Mouse (Mus musculus) forebrain, embryonic 12.5 days (tissue): ENCODE results near the gene 1190002N15Rik. TPM values are rescaled to one million over a fixed set of nuclear protein-coding genes. Genes with fewer than 3 reads are reported as not detected.

Experiments used
- ATAC-seq: fragments of 200-750 bp; cut with Nextera tagmentation; 2 replicates; pipeline ENCODE4 v1.8.0; 2017; ENCODE audit warnings: moderate TSS enrichment; ENCODE audit not compliant: low FRiP score
- H3K27ac ChIP-seq: fragments of 300-500 bp; sonication (generic); 2 replicates; pipeline ENCODE4 v1.5.1; 2016; ENCODE audit warnings: mild to moderate bottlenecking
- H3K27me3 ChIP-seq: fragments of 300-500 bp; sonication (generic); 2 replicates; pipeline ENCODE4 v1.6.1; 2016; ENCODE audit warnings: mild to moderate bottlenecking
- H3K36me3 ChIP-seq: fragments of 300-500 bp; sonication (generic); replicated peaks from 2 replicates; pipeline ENCODE4 v1.6.1; 2016; ENCODE audit warnings: mild to moderate bottlenecking
- H3K4me1 ChIP-seq: fragments of 300-500 bp; sonication (generic); 2 replicates; pipeline ENCODE4 v1.6.1; 2016
- H3K4me2 ChIP-seq: fragments of 300-500 bp; sonication (generic); 2 replicates; pipeline ENCODE4 v1.6.1; 2016; ENCODE audit warnings: mild to moderate bottlenecking, moderate library complexity
- H3K4me3 ChIP-seq: fragments of 300-500 bp; sonication (generic); replicated peaks from 2 replicates; pipeline ENCODE4 v1.5.1; 2016; ENCODE audit warnings: mild to moderate bottlenecking
- H3K9ac ChIP-seq: fragments of 300-500 bp; sonication (generic); 2 replicates; pipeline ENCODE4 v1.6.1; 2016; ENCODE audit warnings: mild to moderate bottlenecking
- H3K9me3 ChIP-seq: fragments of 300-500 bp; sonication (generic); 2 replicates; pipeline ENCODE4 v1.6.1; 2016
- WGBS: fragments of 180-500 bp; shearing (Covaris S2); methylation state at CpG from one replicate; pipeline ENCODE4 v1.1.7; 2016; 5-methylcytosine and 5-hydroxymethylcytosine counted together
- polyA plus RNA-seq: library from polyadenylated mRNA; unstranded; fragments of >200 nt; fragmentation: Nextera tagmentation; extraction: Ambion mirVana; gene quantifications from 2 replicates; pipeline ENCODE4 v1.2.1, GENCODE M21; 2016

1190002N15Rik gene
- polyA plus RNA-seq, 1 experiment from 2014 or later, result 11.1 TPM

- Histone ChIP-seq H3K36me3 (no peaks in the 10 kb centered on the region), H3K4me2 (no peak overlapping the region), H3K4me1 (no peaks in the 10 kb centered on the region), H3K4me3 (no peak overlapping the region), H3K9ac (no peak overlapping the region), H3K27me3 (no peaks in the 10 kb centered on the region), H3K9me3 (no peaks in the 10 kb centered on the region), H3K27ac (no peak overlapping the region)
- ATAC-seq, result no peak
Observed at GRCm38 (mm10) chr9:94511139-94511538, 26.7 kb downstream of the 1190002N15Rik start.

GRCm38 (mm10) chr9:94506980-94507379, 30.9 kb downstream of the 1190002N15Rik start:
- Histone ChIP-seq H3K4me2 (no peak overlapping the region), H3K27me3 (no peaks in the 10 kb centered on the region), H3K4me1 (no peaks in the 10 kb centered on the region), H3K9ac (no peak overlapping the region), H3K9me3 (no peaks in the 10 kb centered on the region), H3K4me3 (no peak overlapping the region), H3K36me3 (no peaks in the 10 kb centered on the region), H3K27ac (no peak overlapping the region)
- WGBS, result 85% methylated on average over 1 of the region's 1 CpGs
- no peak for ATAC-seq

- no peaks in the 10 kb centered on the region for H3K9me3 ChIP-seq
- 86% methylated on average over 9 of the region's 9 CpGs for WGBS
- no peak overlapping the region for H3K4me2 ChIP-seq
- no peak for ATAC-seq
- no peaks in the 10 kb centered on the region for H3K27me3 ChIP-seq
- H3K4me1 ChIP-seq, result no peaks in the 10 kb centered on the region
- H3K27ac ChIP-seq, result no peak overlapping the region
- H3K4me3 ChIP-seq, result no peak overlapping the region
- H3K9ac ChIP-seq, result no peak overlapping the region
- H3K36me3 ChIP-seq, result no peaks in the 10 kb centered on the region
Observed at GRCm38 (mm10) chr9:94491467-94491866, 46.4 kb downstream of the 1190002N15Rik start.

DNA sequence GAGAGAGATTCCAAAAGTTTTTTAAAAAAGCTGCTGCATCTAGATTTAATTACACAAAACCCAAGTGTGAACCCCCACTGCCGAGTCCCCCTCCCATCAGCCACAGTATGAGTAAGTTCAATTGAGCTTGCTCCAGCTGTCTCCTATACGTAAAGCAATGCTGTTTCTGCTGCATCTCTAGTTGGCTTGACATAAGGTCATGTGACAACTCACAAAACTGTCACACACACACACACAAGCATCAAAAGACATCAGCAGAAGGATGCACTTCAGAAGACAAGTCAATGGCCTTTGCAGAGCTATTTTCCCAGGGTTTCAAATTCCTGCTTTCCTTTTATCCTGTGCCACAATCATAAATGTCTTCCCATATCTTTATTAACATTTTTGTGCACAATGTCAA, 49.9 kb downstream of the 1190002N15Rik start:
- 85% methylated on average over 2 of the region's 2 CpGs for WGBS
- Histone ChIP-seq H3K27ac (no peak overlapping the region), H3K9ac (no peak overlapping the region), H3K27me3 (no peaks in the 10 kb centered on the region), H3K4me2 (no peak overlapping the region), H3K4me1 (no peaks in the 10 kb centered on the region), H3K9me3 (no peaks in the 10 kb centered on the region), H3K4me3 (no peak overlapping the region), H3K36me3 (no peaks in the 10 kb centered on the region)
- no peak for ATAC-seq

DNA sequence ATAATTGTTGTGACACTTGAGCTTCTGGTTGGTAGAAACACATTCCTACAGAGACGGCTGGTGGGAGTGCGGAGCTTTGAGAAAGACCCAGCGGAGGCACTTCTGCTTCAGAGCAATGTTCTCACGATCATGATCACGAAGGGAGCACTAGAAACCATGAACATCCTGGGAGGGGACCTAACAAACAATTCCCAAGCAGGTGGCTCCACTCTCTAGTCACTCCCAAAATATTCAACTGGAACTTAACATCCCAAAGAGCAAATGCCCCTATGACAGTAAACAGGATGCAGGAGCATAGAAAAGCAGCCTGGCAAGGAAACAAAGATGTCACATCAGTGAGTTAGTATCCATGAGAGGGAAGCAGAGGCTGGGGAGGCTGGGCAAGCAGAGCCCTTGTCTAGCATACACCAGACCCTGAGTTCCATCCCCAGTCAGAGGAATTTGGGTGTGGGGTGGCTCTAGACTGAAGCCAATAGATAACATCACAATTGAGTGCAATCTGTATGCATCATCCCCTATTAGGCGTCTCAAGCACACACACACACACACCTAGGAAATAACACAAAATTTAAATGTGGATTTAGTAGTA, 54.5 kb downstream of the 1190002N15Rik start:
- ATAC-seq, result no peak
- Histone ChIP-seq H3K4me2 (no peak overlapping the region), H3K27me3 (no peaks in the 10 kb centered on the region), H3K4me3 (no peak overlapping the region), H3K36me3 (no peaks in the 10 kb centered on the region), H3K9me3 (no peaks in the 10 kb centered on the region), H3K9ac (no peak overlapping the region), H3K4me1 (no peaks in the 10 kb centered on the region), H3K27ac (no peak overlapping the region)
- 75% methylated on average over 6 of the region's 6 CpGs for WGBS

DNA sequence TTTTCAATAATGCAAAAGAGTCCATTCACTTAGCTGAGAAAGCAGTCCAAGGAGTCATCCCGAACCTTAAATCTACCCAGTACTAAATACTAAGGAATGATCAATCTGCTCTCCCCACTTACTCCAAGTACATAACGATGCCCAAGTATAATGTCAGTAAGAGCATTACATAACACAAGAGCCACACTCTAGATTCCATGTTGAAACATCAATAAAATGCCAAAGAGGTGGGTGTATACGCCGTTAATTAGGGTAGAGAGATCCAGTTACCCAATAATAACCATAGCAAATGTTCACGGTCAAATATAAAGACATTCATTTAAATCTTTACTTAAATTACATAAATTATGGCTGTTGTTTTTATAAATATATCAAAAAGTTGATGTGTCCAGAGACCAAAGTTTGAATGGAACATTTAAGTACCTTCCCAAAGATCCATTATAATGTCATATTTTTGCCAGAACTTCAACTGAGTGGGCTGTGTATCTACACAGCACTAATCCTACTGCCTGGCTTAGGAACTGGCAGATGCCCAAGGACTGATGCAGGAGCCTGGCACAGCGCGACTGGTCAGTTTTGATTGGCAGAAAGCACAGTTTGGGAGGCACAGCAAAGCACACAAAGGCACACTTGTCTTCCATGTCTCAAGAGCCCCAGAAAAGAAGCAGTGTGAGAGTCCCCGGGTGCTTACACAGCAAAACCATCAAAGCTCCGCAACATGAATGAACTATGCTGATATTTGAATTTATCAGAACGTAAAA, 55.5 kb downstream of the 1190002N15Rik start:
- Histone ChIP-seq H3K4me3 (no peak overlapping the region), H3K4me2 (no peak overlapping the region), H3K9ac (no peak overlapping the region), H3K4me1 (no peaks in the 10 kb centered on the region), H3K27me3 (no peaks in the 10 kb centered on the region), H3K36me3 (no peaks in the 10 kb centered on the region), H3K9me3 (no peaks in the 10 kb centered on the region), H3K27ac (no peak overlapping the region)
- WGBS, result 66% methylated on average over 10 of the region's 10 CpGs
- peak; percentile 84 for ATAC-seq

- Histone ChIP-seq H3K27me3 (no peaks in the 10 kb centered on the region), H3K4me1 (no peaks in the 10 kb centered on the region), H3K9ac (no peak overlapping the region), H3K4me3 (no peak overlapping the region), H3K9me3 (no peaks in the 10 kb centered on the region), H3K4me2 (no peak overlapping the region), H3K27ac (no peak overlapping the region), H3K36me3 (no peaks in the 10 kb centered on the region)
- 95% methylated on average over 16 of the region's 16 CpGs for WGBS
- ATAC-seq, result no peak
Observed at GRCm38 (mm10) chr9:94481057-94481456, 56.8 kb downstream of the 1190002N15Rik start.

- no peak for ATAC-seq
- Histone ChIP-seq H3K4me3 (no peak overlapping the region), H3K4me2 (no peak overlapping the region), H3K9me3 (no peaks in the 10 kb centered on the region), H3K36me3 (no peaks in the 10 kb centered on the region), H3K27me3 (no peaks in the 10 kb centered on the region), H3K9ac (no peak overlapping the region), H3K4me1 (no peaks in the 10 kb centered on the region), H3K27ac (no peak overlapping the region)
- 85% methylated on average over 6 of the region's 6 CpGs for WGBS
Observed at GRCm38 (mm10) chr9:94479382-94479781, 58.5 kb downstream of the 1190002N15Rik start.

DNA sequence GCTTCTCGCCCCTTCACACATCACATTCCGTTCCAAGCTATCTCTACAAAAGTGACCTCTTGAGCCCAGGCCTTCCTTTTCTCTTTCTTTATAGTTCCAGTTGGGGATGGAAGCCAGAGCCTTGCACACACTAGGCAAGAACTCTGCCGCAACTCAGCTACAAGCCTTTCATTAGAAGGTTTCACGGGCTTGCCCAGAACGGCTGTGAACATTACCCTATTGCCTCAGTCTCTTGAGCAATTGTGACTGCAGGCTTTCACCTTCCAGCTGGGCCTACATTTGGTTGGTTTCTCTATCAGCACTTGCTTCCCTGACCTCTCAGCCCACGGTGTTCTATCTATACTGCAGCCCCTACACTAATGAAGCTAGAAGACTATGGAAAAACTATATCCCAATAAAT, 58.9 kb downstream of the 1190002N15Rik start:
- Histone ChIP-seq H3K4me2 (no peak overlapping the region), H3K4me1 (no peaks in the 10 kb centered on the region), H3K27ac (no peak overlapping the region), H3K27me3 (no peaks in the 10 kb centered on the region), H3K4me3 (no peak overlapping the region), H3K9ac (no peak overlapping the region), H3K9me3 (no peaks in the 10 kb centered on the region), H3K36me3 (no peaks in the 10 kb centered on the region)
- ATAC-seq, result no peak
- WGBS, result 94% methylated on average over 6 of the region's 6 CpGs

DNA sequence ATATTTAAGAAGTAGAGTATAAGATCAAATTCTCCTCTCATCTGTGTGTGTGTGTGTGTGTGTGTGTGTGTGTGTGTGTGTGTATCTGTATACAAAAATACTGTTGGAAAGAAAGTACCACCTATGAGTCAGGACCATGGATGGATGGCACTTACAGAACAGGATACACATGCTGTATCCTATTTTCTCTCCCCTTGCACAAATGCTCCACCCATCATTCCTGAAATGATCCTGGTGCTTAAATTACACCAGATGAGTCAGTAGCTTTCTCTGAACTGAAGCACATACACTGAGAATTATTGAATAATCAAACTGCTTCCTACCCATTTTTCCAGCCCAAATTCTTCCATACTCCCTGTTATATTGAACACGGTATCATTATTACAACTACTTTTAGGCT, 61.9 kb downstream of the 1190002N15Rik start:
- Histone ChIP-seq H3K27ac (no peak overlapping the region), H3K4me3 (no peak overlapping the region), H3K27me3 (no peaks in the 10 kb centered on the region), H3K9ac (no peak overlapping the region), H3K9me3 (no peaks in the 10 kb centered on the region), H3K4me1 (no peaks in the 10 kb centered on the region), H3K36me3 (no peaks in the 10 kb centered on the region), H3K4me2 (no peak overlapping the region)
- WGBS, result 98% methylated on average over 1 of the region's 1 CpGs
- no peak for ATAC-seq

- Histone ChIP-seq H3K9me3 (no peaks in the 10 kb centered on the region), H3K27me3 (no peaks in the 10 kb centered on the region), H3K4me1 (no peaks in the 10 kb centered on the region), H3K9ac (no peak overlapping the region), H3K4me3 (no peak overlapping the region), H3K27ac (no peak overlapping the region), H3K36me3 (no peaks in the 10 kb centered on the region), H3K4me2 (no peak overlapping the region)
- 85% methylated on average over 7 of the region's 7 CpGs for WGBS
- ATAC-seq, result no peak
Observed at GRCm38 (mm10) chr9:94473898-94474297, 64.0 kb downstream of the 1190002N15Rik start.

- H3K36me3 ChIP-seq, result no peaks in the 10 kb centered on the region
- H3K4me1 ChIP-seq, result no peaks in the 10 kb centered on the region
- 79% methylated on average over 10 of the region's 10 CpGs for WGBS
- no peaks in the 10 kb centered on the region for H3K9me3 ChIP-seq
- H3K4me3 ChIP-seq, result no peak overlapping the region
- no peak overlapping the region for H3K9ac ChIP-seq
- peak; percentile 39; the same call in 1 of the 2 replicates for ATAC-seq
- no peak overlapping the region for H3K27ac ChIP-seq
- H3K27me3 ChIP-seq, result no peaks in the 10 kb centered on the region
- H3K4me2 ChIP-seq, result no peak overlapping the region
Observed at GRCm38 (mm10) chr9:94472963-94473582, 64.8 kb downstream of the 1190002N15Rik start.

DNA sequence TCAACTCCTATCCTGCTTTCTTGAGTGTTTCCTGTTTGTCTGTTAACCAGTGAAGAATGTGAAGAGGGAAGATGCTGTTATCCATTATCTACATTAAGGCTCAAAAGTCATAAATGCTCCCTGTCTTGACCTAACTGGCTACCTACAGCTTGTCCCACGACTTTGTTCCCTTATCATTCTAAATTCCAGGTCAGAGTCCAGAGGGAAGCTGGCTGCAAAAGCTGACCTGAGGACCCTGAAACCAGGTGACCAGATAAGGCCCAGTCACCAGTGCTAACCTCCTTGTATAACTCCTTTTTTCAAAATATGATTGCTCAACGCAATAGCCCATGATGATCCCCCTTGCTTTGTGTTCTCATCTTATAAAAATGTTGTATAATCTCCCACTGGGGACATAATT, 66.4 kb downstream of the 1190002N15Rik start:
- H3K9ac ChIP-seq, result no peak overlapping the region
- H3K4me3 ChIP-seq, result no peak overlapping the region
- no peaks in the 10 kb centered on the region for H3K9me3 ChIP-seq
- ATAC-seq, result no peak
- H3K4me1 ChIP-seq, result no peaks in the 10 kb centered on the region
- WGBS, result 74% methylated on average over 2 of the region's 2 CpGs
- no peaks in the 10 kb centered on the region for H3K27me3 ChIP-seq
- H3K4me2 ChIP-seq, result no peak overlapping the region
- no peak overlapping the region for H3K27ac ChIP-seq
- H3K36me3 ChIP-seq, result no peaks in the 10 kb centered on the region
